Mouse (Mus musculus): ENCODE measurements around the gene Zwilch.

DNA sequence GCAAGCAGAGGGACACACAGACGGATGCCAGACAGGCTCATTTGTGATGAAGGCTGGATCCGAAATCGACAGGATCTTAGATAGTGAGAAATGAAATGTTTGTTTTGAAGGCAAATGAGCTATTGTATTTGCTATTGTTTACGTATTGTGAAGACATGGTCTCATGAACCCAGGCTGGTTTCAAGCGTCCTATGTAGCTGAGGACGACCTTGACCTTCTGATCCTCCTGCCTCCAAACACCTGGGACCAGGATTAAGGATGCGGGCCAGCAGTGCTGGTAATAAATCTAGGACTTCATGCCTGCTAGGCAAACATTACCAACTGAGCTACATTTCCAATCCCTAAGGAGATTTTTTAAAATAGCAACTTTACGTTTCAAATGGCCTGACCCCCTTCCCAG is 24.6 kb upstream of the Zwilch start:
- TF ChIP-seq CTCF (IDR thresholded peaks at IDR 0.05; ENCODE audit: low read depth, low read length) (no peak), POLR2A (IDR thresholded peaks at IDR 0.05; ENCODE audit: insufficient read depth, low read length) (no peak), EP300 (IDR thresholded peaks at IDR 0.05; ENCODE audit: insufficient read depth, low read depth, low read length) (0 out of 2 replicates have a peak, but pooled peaks have one; percentile 38)
